Mouse (Mus musculus) embryonic fibroblast, embryonic 13.5 days (primary cell): ENCODE data around the gene Map3k5.

Experiments
- CTCF ChIP-seq: IDR thresholded peaks from 2 replicates; pipeline ENCODE4 v1.5.1; 2011; ENCODE audit warnings: mild to moderate bottlenecking, control low read depth, low read length, moderate library complexity, borderline replicate concordance; ENCODE audit not compliant: insufficient read depth
- POLR2A ChIP-seq: IDR thresholded peaks from 2 replicates; pipeline ENCODE4 v1.6.1; 2011; ENCODE audit warnings: low read depth, mild to moderate bottlenecking, control low read depth, low read length, moderate library complexity

- TF ChIP-seq POLR2A (no peak), CTCF (no peak)
These were observed 244.7 kb downstream of the Map3k5 start for GRCm38 (mm10) chr10:20178807-20179605.
